Mouse (Mus musculus): ENCODE data around the gene Gm11985. TPM values are rescaled to one million over a fixed set of nuclear protein-coding genes. Genes with fewer than 3 reads are reported as not detected.

Gm11985 gene
- polyA plus RNA-seq, 1 experiment from 2014 or later = not detected

DNA sequence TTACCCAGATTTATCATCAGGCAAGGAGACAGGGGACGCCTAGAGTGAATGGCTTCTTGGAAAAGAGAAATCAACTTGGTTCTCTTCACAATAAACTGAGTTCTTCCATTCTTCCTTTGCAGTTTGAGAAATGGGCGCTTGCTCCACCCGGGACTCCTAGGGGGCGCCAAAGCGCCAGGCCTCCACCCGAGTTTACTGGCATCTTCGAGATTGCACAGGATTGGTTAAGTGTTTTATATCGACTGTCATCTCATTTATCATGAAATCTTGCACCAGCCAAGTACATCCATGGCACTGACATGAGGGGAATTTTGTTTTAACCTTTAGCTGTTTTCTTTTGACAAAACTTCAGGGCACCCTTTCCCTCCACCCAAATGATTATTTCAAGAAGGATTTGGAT, 27.3 kb upstream of the Gm11985 start:
- Histone ChIP-seq H3K36me3 (no peaks in the 10 kb centered on the region), H3K4me2 (no peak overlapping the region), H3K9me3 (no peaks in the 10 kb centered on the region), H3K4me3 (no peak overlapping the region), H3K9ac (no peak overlapping the region), H3K4me1 (peaks cover 39% of the 10 kb centered on the region), H3K27me3 (peaks cover 33% of the 10 kb centered on the region), H3K27ac (no peak overlapping the region)
- WGBS = 7% methylated on average over 8 of the region's 8 CpGs
- ATAC-seq (ENCODE audit: insufficient number of reproducible peaks, insufficient read depth, low FRiP score, low TSS enrichment, low read depth) = no peak

- H3K4me3 ChIP-seq = peak overlapping the region; percentile 67; the same call in 1 of the 2 replicates
Measured at GRCm38 (mm10) chr11:7214761-7215160, 26.4 kb upstream of the Gm11985 start.

GRCm38 (mm10) chr11:7214342-7214660, 25.9 kb upstream of the Gm11985 start:
- Histone ChIP-seq H3K27ac (no peak overlapping the region; the same call in 1 of the 2 replicates), H3K9ac (peak overlapping the region; percentile 81; the same call in 1 of the 2 replicates), H3K4me2 (peak overlapping the region; percentile 94), H3K4me1 (peaks cover 42% of the 10 kb centered on the region), H3K9me3 (no peaks in the 10 kb centered on the region), H3K4me3 (peak overlapping the region; percentile 67), H3K36me3 (peaks cover 6% of the 10 kb centered on the region), H3K27me3 (peaks cover 33% of the 10 kb centered on the region)
- WGBS = 1% methylated on average over 12 of the region's 12 CpGs
- no peak for ATAC-seq (ENCODE audit: insufficient number of reproducible peaks, insufficient read depth, low FRiP score, low TSS enrichment, low read depth)

More at GRCm38 (mm10) chr11:7214761-7215160, 26.4 kb upstream of the Gm11985 start:
- no peaks in the 10 kb centered on the region for H3K9me3 ChIP-seq
- WGBS = 5% methylated on average over 14 of the region's 14 CpGs
- no peak overlapping the region for H3K9ac ChIP-seq
- H3K4me1 ChIP-seq = peaks cover 42% of the 10 kb centered on the region
- H3K27ac ChIP-seq = no peak overlapping the region
- H3K36me3 ChIP-seq = 0 out of 2 replicates have a peak, but pooled peaks cover 1% of the 10 kb centered on the region
- H3K27me3 ChIP-seq = peaks cover 33% of the 10 kb centered on the region
- peak overlapping the region; percentile 94 for H3K4me2 ChIP-seq
- no peak for ATAC-seq (ENCODE audit: insufficient number of reproducible peaks, insufficient read depth, low FRiP score, low TSS enrichment, low read depth)

DNA sequence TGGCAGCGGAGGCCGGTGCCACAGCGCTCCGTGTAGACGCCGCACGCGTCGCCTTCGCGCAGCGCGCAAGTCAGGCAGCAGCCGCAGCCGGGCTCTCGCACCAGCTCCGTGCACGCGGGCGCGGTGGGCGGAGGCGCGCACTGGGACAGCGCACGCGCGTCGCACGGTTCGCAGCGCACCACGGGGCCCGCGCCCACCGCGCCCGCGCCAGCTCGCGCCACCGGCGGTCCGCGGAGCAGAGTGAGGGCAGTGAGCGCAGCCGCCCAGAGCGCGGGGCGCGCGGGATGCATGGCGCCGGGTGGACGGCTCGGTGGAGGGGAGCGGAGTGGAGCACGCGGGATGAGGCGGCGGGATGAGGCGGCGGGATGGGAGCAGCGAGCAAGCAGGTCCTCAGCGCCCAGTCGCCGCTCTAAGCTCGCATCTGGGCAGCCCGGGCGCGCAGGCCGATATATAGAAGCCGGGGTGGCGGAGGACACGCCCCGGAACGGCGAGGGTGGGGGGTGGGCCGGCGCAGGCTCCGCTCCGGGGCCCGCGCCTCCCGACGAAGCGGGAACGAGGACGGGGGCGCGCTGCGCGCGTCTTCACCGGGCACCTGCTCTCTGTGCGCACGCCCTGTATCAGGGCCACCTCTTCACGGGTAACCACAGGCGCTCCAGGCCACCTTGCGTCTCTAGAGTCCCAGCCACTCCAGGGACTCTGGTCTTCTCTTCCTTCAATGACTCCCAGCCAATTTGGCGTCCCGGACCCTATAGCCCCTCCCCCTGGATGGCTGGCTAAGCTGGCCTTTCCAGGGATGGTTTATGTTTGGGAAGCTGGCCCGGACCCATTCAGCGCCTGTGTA, 25.4 kb upstream of the Gm11985 start, which contains the start of gene Igfbp3:
Gene Igfbp3, minus strand, starts transcription at position 423 of the 841 bp plus-strand sequence.
- H3K4me1 ChIP-seq = peaks cover 42% of the 10 kb centered on the region
- peak; percentile 78 for ATAC-seq (ENCODE audit: insufficient number of reproducible peaks, insufficient read depth, low FRiP score, low TSS enrichment, low read depth)
- under 1% methylated on average over 97 of the region's 104 CpGs for WGBS

GRCm38 (mm10) chr11:7213161-7213500, 24.8 kb upstream of the Gm11985 start:
- H3K4me1 ChIP-seq = peaks cover 42% of the 10 kb centered on the region
- peak overlapping the region; percentile 72 for H3K27ac ChIP-seq
- H3K9ac ChIP-seq = peak overlapping the region; percentile 81
- peaks cover 17% of the 10 kb centered on the region for H3K36me3 ChIP-seq
- peak overlapping the region; percentile 67 for H3K4me3 ChIP-seq
- peak overlapping the region; percentile 94 for H3K4me2 ChIP-seq
- H3K27me3 ChIP-seq = peaks cover 33% of the 10 kb centered on the region
- no peak for ATAC-seq (ENCODE audit: insufficient number of reproducible peaks, insufficient read depth, low FRiP score, low TSS enrichment, low read depth)
- no peaks in the 10 kb centered on the region for H3K9me3 ChIP-seq
- 1% methylated on average over 17 of the region's 19 CpGs for WGBS

More for the DNA sequence above, 25.4 kb upstream of the Gm11985 start, which contains the start of gene Igfbp3:
- Histone ChIP-seq H3K9me3 (no peaks in the 10 kb centered on the region), H3K4me3 (peak within 1 kb of the TSS; percentile 67), H3K27me3 (peaks cover 33% of the 10 kb centered on the region), H3K9ac (peak within 1 kb of the TSS; percentile 81), H3K4me2 (peak within 1 kb of the TSS; percentile 94), H3K36me3 (peaks cover 12% of the 10 kb centered on the region), H3K27ac (peak within 1 kb of the TSS; percentile 72)

DNA sequence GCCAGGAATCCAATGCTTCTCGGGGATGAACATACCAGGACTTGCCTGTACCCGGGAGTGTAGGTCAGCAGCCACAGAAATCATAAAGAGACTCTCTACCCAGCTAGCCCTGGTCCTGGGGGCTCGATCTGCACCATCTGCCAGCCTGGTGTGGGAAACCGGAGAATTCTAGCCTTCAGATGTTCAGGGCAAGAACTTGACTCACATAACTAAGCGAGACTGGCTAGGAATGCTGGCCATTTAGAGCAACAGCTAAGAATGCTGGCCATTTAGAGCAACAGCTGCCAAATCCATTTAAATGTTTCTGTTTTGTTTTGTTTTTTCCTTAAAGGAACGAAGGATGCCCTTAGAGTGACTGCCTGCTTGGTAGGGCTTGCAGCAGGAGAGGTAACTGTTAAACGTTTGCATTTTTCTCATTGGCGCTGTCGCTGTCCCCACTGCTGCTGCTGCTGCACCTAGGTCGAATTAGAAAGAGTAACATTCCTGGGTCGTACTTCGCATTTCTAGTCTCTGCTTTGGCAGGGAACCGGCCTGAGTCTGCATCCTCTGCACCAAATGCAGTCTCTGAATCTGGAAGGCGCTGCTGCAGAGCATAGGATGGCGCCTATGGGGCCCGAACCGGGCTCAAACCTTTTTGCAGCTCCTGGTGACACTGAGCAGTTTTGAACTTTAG, 23.9 kb upstream of the Gm11985 start:
- Histone ChIP-seq H3K27ac (peak overlapping the region; percentile 72), H3K4me2 (peak overlapping the region; percentile 94), H3K9ac (peak overlapping the region; percentile 81), H3K4me3 (peak overlapping the region; percentile 67), H3K27me3 (peaks cover 33% of the 10 kb centered on the region), H3K36me3 (peaks cover 20% of the 10 kb centered on the region), H3K9me3 (no peaks in the 10 kb centered on the region), H3K4me1 (peaks cover 42% of the 10 kb centered on the region)
- WGBS = 7% methylated on average over 17 of the region's 17 CpGs
- no peak for ATAC-seq (ENCODE audit: insufficient number of reproducible peaks, insufficient read depth, low FRiP score, low TSS enrichment, low read depth)

GRCm38 (mm10) chr11:7211211-7211610, 22.8 kb upstream of the Gm11985 start:
- peak overlapping the region; percentile 44; the same call in 1 of the 2 replicates for H3K9ac ChIP-seq
- peaks cover 33% of the 10 kb centered on the region for H3K27me3 ChIP-seq
- no peak for ATAC-seq (ENCODE audit: insufficient number of reproducible peaks, insufficient read depth, low FRiP score, low TSS enrichment, low read depth)
- peak overlapping the region; percentile 94 for H3K4me2 ChIP-seq
- H3K27ac ChIP-seq = no peak overlapping the region
- peaks cover 35% of the 10 kb centered on the region for H3K4me1 ChIP-seq
- peaks cover 20% of the 10 kb centered on the region for H3K36me3 ChIP-seq
- no peaks in the 10 kb centered on the region for H3K9me3 ChIP-seq
- 14% methylated on average over 9 of the region's 9 CpGs for WGBS
- H3K4me3 ChIP-seq = peak overlapping the region; percentile 29

- Histone ChIP-seq H3K9ac (no peak overlapping the region), H3K4me1 (peaks cover 30% of the 10 kb centered on the region), H3K27ac (no peak overlapping the region), H3K4me2 (peak overlapping the region; percentile 94), H3K27me3 (peaks cover 33% of the 10 kb centered on the region), H3K4me3 (no peak overlapping the region), H3K36me3 (peaks cover 20% of the 10 kb centered on the region), H3K9me3 (no peaks in the 10 kb centered on the region)
- no peak for ATAC-seq (ENCODE audit: insufficient number of reproducible peaks, insufficient read depth, low FRiP score, low TSS enrichment, low read depth)
- WGBS = 17% methylated on average over 6 of the region's 6 CpGs
Measured at GRCm38 (mm10) chr11:7210343-7210742, 22.0 kb upstream of the Gm11985 start.

DNA sequence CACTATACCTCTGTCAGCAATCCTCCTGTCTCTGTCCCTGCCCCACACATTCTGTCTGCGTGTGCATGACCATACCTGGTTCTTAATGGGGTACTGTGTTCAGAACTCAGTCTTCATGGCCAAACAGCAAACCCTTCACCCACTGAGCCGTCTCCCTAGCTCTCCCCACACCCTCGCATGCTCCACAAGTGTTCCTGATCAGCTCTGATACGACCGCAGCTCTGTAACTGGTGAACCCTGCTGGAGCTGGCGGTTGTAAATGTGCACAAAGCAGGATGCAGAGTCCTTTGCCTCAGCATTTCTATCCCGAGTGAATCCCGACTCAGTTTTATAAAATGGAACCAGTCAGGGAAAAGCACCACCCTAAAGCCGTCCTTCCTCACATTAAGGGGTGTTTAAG, 15.5 kb upstream of the Gm11985 start:
- Histone ChIP-seq H3K9me3 (no peaks in the 10 kb centered on the region), H3K27me3 (no peaks in the 10 kb centered on the region), H3K4me3 (no peak overlapping the region), H3K4me2 (no peak overlapping the region), H3K4me1 (peaks cover 10% of the 10 kb centered on the region), H3K27ac (no peak overlapping the region), H3K9ac (no peak overlapping the region), H3K36me3 (peaks cover 9% of the 10 kb centered on the region)
- 89% methylated on average over 9 of the region's 9 CpGs for WGBS
- ATAC-seq (ENCODE audit: insufficient number of reproducible peaks, insufficient read depth, low FRiP score, low TSS enrichment, low read depth) = no peak

- Histone ChIP-seq H3K4me1 (peaks cover 17% of the 10 kb centered on the region), H3K27me3 (no peaks in the 10 kb centered on the region), H3K36me3 (no peaks in the 10 kb centered on the region; the same call in none of the 2 replicates), H3K27ac (no peak overlapping the region), H3K9ac (no peak overlapping the region), H3K4me2 (no peak overlapping the region), H3K4me3 (no peak overlapping the region), H3K9me3 (no peaks in the 10 kb centered on the region)
- WGBS = 23% methylated on average over 7 of the region's 7 CpGs
- no peak for ATAC-seq (ENCODE audit: insufficient number of reproducible peaks, insufficient read depth, low FRiP score, low TSS enrichment, low read depth)
Measured at GRCm38 (mm10) chr11:7202206-7202605, 13.8 kb upstream of the Gm11985 start.

DNA sequence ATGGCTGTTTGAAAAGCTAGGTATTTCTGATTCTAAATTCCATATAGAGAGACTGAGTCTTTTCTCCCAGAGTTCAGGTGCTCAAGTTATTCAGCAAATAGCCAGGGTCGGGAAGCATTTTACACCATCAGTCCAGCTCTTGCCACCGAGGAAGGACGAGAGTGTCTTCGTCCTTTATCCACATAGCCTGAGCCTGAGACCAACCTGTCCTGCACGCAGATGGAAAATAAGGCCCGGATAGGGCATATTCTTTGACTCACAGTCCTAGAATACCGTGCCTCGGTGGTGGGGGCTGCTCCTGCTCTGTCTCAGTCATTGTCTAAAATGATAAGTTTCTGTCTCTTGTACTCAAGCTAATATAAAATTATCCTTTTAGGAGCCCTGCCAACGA, 12.0 kb upstream of the Gm11985 start:
- Histone ChIP-seq H3K4me3 (no peak overlapping the region), H3K9me3 (no peaks in the 10 kb centered on the region)
- WGBS = 81% methylated on average over 9 of the region's 9 CpGs

More for the DNA sequence above, 12.0 kb upstream of the Gm11985 start:
- H3K36me3 ChIP-seq = no peaks in the 10 kb centered on the region
- no peaks in the 10 kb centered on the region for H3K27me3 ChIP-seq
- H3K27ac ChIP-seq = no peak overlapping the region
- no peak for ATAC-seq (ENCODE audit: insufficient number of reproducible peaks, insufficient read depth, low FRiP score, low TSS enrichment, low read depth)
- H3K9ac ChIP-seq = no peak overlapping the region
- no peak overlapping the region for H3K4me2 ChIP-seq
- peaks cover 19% of the 10 kb centered on the region for H3K4me1 ChIP-seq

All from embryonic facial prominence, embryonic 13.5 days (tissue).